Mouse (Mus musculus): Measurements from ENCODE around the gene Arl5b.

GRCm38 (mm10) chr2:15111290-15111689 is 62.1 kb downstream of the Arl5b start:
- no peak for TF ChIP-seq CTCF (IDR thresholded peaks at IDR 0.05; ENCODE audit: control insufficient read depth, insufficient read depth, insufficient read length)
- no peak for TF ChIP-seq USF1 (IDR thresholded peaks at IDR 0.05; ENCODE audit: low read depth)
